10 mouse cellular contexts compared by ENCODE assay signal in the genomic region with DNA sequence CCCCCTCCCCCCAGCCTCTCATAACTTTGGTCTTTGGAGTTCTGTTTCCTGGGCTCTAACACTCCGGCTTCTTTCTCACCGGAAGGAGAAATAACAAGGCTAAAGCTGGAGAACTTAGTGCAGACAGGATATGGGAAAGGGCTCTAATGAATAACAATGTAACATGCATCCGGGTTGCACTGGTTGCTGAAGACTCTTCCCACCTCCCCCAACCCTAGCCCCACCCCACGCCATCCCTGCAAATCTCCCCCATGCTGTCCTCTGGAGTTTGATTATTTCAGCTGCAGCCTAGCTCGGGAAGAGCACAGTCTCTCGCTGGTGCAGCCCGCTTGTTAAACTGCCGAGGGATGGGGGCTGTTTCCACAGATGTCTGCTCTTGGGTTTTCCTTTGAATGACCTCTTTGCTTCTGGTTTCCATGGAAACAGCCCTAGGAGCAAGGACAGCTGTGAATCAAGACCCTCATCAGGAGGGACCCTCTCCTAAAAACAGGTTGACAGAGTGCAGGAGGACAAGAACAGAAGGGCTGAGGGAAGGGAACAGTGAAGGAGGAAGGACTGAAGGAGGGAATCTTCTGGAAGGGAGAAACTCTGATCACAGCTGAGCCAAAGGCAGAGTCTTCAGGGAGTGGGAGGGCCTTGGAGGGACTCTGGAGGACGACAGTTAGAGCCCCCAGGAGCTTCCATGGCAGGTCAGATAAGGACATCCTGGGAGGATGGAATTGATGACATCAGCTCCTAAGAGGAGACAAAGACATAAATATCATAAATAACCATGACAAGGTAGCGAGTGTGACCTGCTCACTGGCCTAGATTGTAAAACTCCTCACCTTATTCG. TPM values are rescaled to one million over a fixed set of nuclear protein-coding genes. Genes with fewer than 3 reads are reported as not detected.
DNase-seq lines count a peak whose midpoint lies in the region; ATAC-seq and TF ChIP-seq lines count a peak whose summit lies in the region.
"Had no signal": no experiment of that assay in that cellular context is flagged by ENCODE, and none has a peak within 500 bp of the region (broad histone marks: within the 10 kb centered on the region; RNA-seq: fewer than 3 reads in every experiment).

No protein-coding gene starts in this region.

- CTCF ChIA-PET in Patski (lab: Charles Lee), result interaction anchor here (0.7 to 1.1 kb wide), 3 partner anchors 12 to 80 kb away, joined by 3 to 5 read pairs (median 3); no protein-coding TSS in a partner anchor

- dilution Hi-C loops in CH12.LX (cut with MboI; ENCODE audit: extremely low pct_ligation_motif_present, extremely low pct_unique_long_range_greater_than_20kb, low sequenced_read_pairs), result no loop called here

- POLR2A ChIA-PET in Patski (lab: Charles Lee), result no interaction called here

- peak; percentile 33 for ATAC-seq in Patski
- peak; percentile 64 for ATAC-seq in hindbrain, embryonic 11.5 days (ENCODE audit: low FRiP score)
- peak; percentile 53 for ATAC-seq in liver, postnatal 0 days
- ATAC-seq in erythroblast, adult 5-6 weeks (replicated peaks; ENCODE audit: low FRiP score, poor library complexity, severe bottlenecking), result no peak

- no peak overlapping the region for H3K27ac ChIP-seq in CH12.LX (ENCODE audit: insufficient read depth, low read depth)
- H3K27ac ChIP-seq in hindbrain, embryonic 11.5 days (ENCODE audit: low read depth, low read length), result peak overlapping the region; percentile 25
- H3K27ac ChIP-seq in liver, postnatal 0 days (ENCODE audit: low read depth), result peak overlapping the region; percentile 64

- in situ Hi-C loops in CH12.LX (cut with MboI; ENCODE audit: low pct_ligation_motif_present, low pct_unique_long_range_greater_than_20kb, low sequenced_read_pairs) (loop anchor here (5.0 kb wide), 2 partner anchors 73 to 82 kb away; no protein-coding TSS in a partner anchor), Patski (cut with MboI; ENCODE audit: low pct_unique_long_range_greater_than_20kb) (loop anchor here (5.0 to 10.0 kb wide), 2 partner anchors 73 to 79 kb away; no protein-coding TSS in a partner anchor)

- DNase-seq in CH12.LX (ENCODE audit: extremely low read depth), result no peak
- no peak for DNase-seq in Patski (ENCODE audit: low read depth, low spot score)
- peak; percentile 53 for DNase-seq in hindbrain, embryonic 11.5 days (ENCODE audit: low spot score)
- no peak for DNase-seq in liver, postnatal 0 days
- DNase-seq in layer of hippocampus, adult 18-20 months (ENCODE audit: low spot score in 2 of 2), result no peak
- no peak for DNase-seq in layer of hippocampus, adult 9-10 months (ENCODE audit: low spot score)
- no peak for DNase-seq in gastrocnemius, postnatal 10 days
- DNase-seq: adrenal gland, adult 2 months had no signal

- no peaks in the 10 kb centered on the region for H3K27me3 ChIP-seq in CH12.LX (replicated peaks)
- H3K27me3 ChIP-seq in Patski, result no peaks in the 10 kb centered on the region
- H3K27me3 ChIP-seq in hindbrain, embryonic 11.5 days (ENCODE audit: control insufficient read depth, insufficient read depth, low read length), result no peaks in the 10 kb centered on the region
- no peaks in the 10 kb centered on the region for H3K27me3 ChIP-seq in liver, postnatal 0 days (ENCODE audit: insufficient read depth, low read length)

- peaks cover 18 to 48% of the 10 kb centered on the region in 2 experiments for H3K36me3 ChIP-seq in CH12.LX (replicated peaks in 1 of 2; ENCODE audit: control insufficient read depth in 1 of 2, insufficient read depth in 1 of 2, low read length in 1 of 2)
- no peaks in the 10 kb centered on the region for H3K36me3 ChIP-seq in hindbrain, embryonic 11.5 days (ENCODE audit: control insufficient read depth, insufficient read depth, low read length)
- no peaks in the 10 kb centered on the region for H3K36me3 ChIP-seq in liver, postnatal 0 days (replicated peaks; ENCODE audit: insufficient read depth, low read length)

- no peak for TF ChIP-seq RAD21 in CH12.LX (IDR thresholded peaks at IDR 0.05; ENCODE audit: low read depth, low read length)

- H3K4me3 ChIP-seq in CH12.LX (replicated peaks in 1 of 3; ENCODE audit: low read depth in 2 of 3, low read length in 2 of 3, poor library complexity in 1 of 3), result no peak overlapping the region
- no peak overlapping the region for H3K4me3 ChIP-seq in hindbrain, embryonic 11.5 days (ENCODE audit: low read depth, low read length)
- peak overlapping the region; percentile 10; the same call in 1 of the 2 replicates for H3K4me3 ChIP-seq in liver, postnatal 0 days (ENCODE audit: low read depth, low read length)

- TF ChIP-seq CTCF in CH12.LX (conservative IDR thresholded peaks at IDR 0.05 in 1 of 2, IDR thresholded peaks at IDR 0.05 in 1 of 2; ENCODE audit: low read depth in 2 of 2, low read length in 2 of 2) (no peak), Patski (IDR thresholded peaks at IDR 0.05) (no peak)
- TF ChIP-seq CTCF in liver, postnatal 0 days (IDR thresholded peaks at IDR 0.05; ENCODE audit: low read depth), result no peak

- WGBS in hindbrain, embryonic 11.5 days, result 12% methylated on average over 11 of the region's 11 CpGs
- 20% methylated on average over 11 of the region's 11 CpGs for WGBS in liver, postnatal 0 days (ENCODE audit: insufficient replicate concordance)

- H3K4me2 ChIP-seq in CH12.LX (ENCODE audit: insufficient read depth, low read depth, poor library complexity, severe bottlenecking), result peak overlapping the region; percentile 41
- peak overlapping the region; percentile 28 for H3K4me2 ChIP-seq in hindbrain, embryonic 11.5 days (replicated peaks; ENCODE audit: low read depth, low read length)
- H3K4me2 ChIP-seq in liver, postnatal 0 days (ENCODE audit: low read depth, low read length), result peak overlapping the region; percentile 47; the same call in 1 of the 2 replicates

- H3K9me3 ChIP-seq in CH12.LX (replicated peaks; ENCODE audit: low read length), result no peaks in the 10 kb centered on the region
- H3K9me3 ChIP-seq in hindbrain, embryonic 11.5 days (ENCODE audit: control insufficient read depth, low read length), result no peaks in the 10 kb centered on the region
- no peaks in the 10 kb centered on the region for H3K9me3 ChIP-seq in liver, postnatal 0 days (ENCODE audit: low read length)

- H3K79me2 ChIP-seq in CH12.LX (replicated peaks; ENCODE audit: control insufficient read depth, extremely low read depth, insufficient read depth, poor library complexity, severe bottlenecking), result no peaks in the 10 kb centered on the region

- 0 out of 2 replicates have a peak overlapping the region, but pooled peaks have one; percentile 18 for H3K9ac ChIP-seq in CH12.LX (ENCODE audit: insufficient read depth, low read depth)
- H3K9ac ChIP-seq in hindbrain, embryonic 11.5 days (ENCODE audit: low read depth, low read length), result 0 out of 2 replicates have a peak overlapping the region, but pooled peaks have one; percentile 23
- H3K9ac ChIP-seq in liver, postnatal 0 days (replicated peaks), result no peak overlapping the region

- H3K4me1 ChIP-seq in CH12.LX (ENCODE audit: control insufficient read depth in 1 of 2, insufficient read depth in 2 of 2), result peaks cover 16 to 75% of the 10 kb centered on the region in 2 experiments; a peak in 3 of 4 replicates
- peaks cover 7% of the 10 kb centered on the region for H3K4me1 ChIP-seq in hindbrain, embryonic 11.5 days (replicated peaks; ENCODE audit: control insufficient read depth, insufficient read depth, low read length)
- H3K4me1 ChIP-seq in liver, postnatal 0 days (ENCODE audit: insufficient read depth), result peaks cover 9% of the 10 kb centered on the region

- no peak for TF ChIP-seq POLR2A in CH12.LX (IDR thresholded peaks at IDR 0.05; ENCODE audit: low read depth, low read length)

- TF ChIP-seq EP300 in CH12.LX (IDR thresholded peaks at IDR 0.05; ENCODE audit: low read length), result no peak
- TF ChIP-seq EP300 in liver, postnatal 0 days (IDR thresholded peaks at IDR 0.05; ENCODE audit: low read depth), result no peak

TF ChIP-seq in CH12.LX, 34 proteins besides CTCF, POLR2A, EP300 and RAD21 (continues in another document):
- no peak for TF ChIP-seq USF2 (conservative IDR thresholded peaks at IDR 0.05; ENCODE audit: low read depth, low read length)
- no peak for TF ChIP-seq SIN3A (IDR thresholded peaks at IDR 0.05; ENCODE audit: low read length)
- no peak for TF ChIP-seq GABPA (IDR thresholded peaks at IDR 0.05; ENCODE audit: insufficient replicate concordance, low read depth, low read length)

RNA-seq across cellular contexts. Expression of a gene that starts 5.6 kb away (rescaled TPM):
- 0.08 and 0.17 TPM in 2 replicates for total RNA-seq in CH12.LX (2012; rRNA removed)
- 0.19 and 0.36 TPM in 2 replicates for total RNA-seq in CH12.LX (2014; rRNA removed)
- 0.31 and 0.71 TPM in 2 replicates for polyA plus RNA-seq in CH12.LX (2012; ENCODE audit: insufficient read length, low read depth)
- polyA plus RNA-seq in Patski (2021), result 0.09 TPM
- 0.46 and 0.60 TPM in 2 replicates for polyA plus RNA-seq in hindbrain, embryonic 11.5 days (2014; fragmentation: Nextera tagmentation; extraction: Ambion mirVana)
- 0.11 TPM in 1 of 2 replicates, not detected in the other for polyA plus RNA-seq in liver, postnatal 0 days (2015; fragmentation: Nextera tagmentation; extraction: Ambion mirVana)
- total RNA-seq in erythroblast, adult 5-6 weeks (2015; ENCODE audit: low replicate concordance), result not detected in 2 replicates
- total RNA-seq in erythroblast, adult 5-6 weeks (2017; ENCODE audit: low replicate concordance), result not detected in 2 replicates
- 1 to 10 TPM; 3.3 to 4.1 TPM for total RNA-seq in layer of hippocampus, adult 18-20 months (2021)
- total RNA-seq in gastrocnemius, postnatal 10 days (2021), result not detected
- total RNA-seq: hematopoietic stem cell, adult 5-6 weeks had no signal
- polyA plus RNA-seq: adrenal gland, adult 2 months had no signal

RNA-seq across cellular contexts. Expression of a gene that starts 27.0 kb away (rescaled TPM):
- total RNA-seq in CH12.LX (2012; rRNA removed) (24.3 and 25.6 TPM in 2 replicates), CH12.LX (2014; rRNA removed) (16.2 and 16.4 TPM in 2 replicates)
- polyA plus RNA-seq in CH12.LX (2012; ENCODE audit: insufficient read length, low read depth) (17.3 and 20.3 TPM in 2 replicates), Patski (2021) (not detected)
- 0.08 TPM in 1 of 2 replicates, not detected in the other for polyA plus RNA-seq in hindbrain, embryonic 11.5 days (2014; fragmentation: Nextera tagmentation; extraction: Ambion mirVana)
- 0.12 and 0.20 TPM in 2 replicates for polyA plus RNA-seq in liver, postnatal 0 days (2015; fragmentation: Nextera tagmentation; extraction: Ambion mirVana)
- total RNA-seq in erythroblast, adult 5-6 weeks (2015; ENCODE audit: low replicate concordance), result not detected in 2 replicates
- 0.34 TPM in 1 of 2 replicates, not detected in the other for total RNA-seq in erythroblast, adult 5-6 weeks (2017; ENCODE audit: low replicate concordance)
- total RNA-seq in layer of hippocampus, adult 18-20 months (2021), result under 1 TPM in 1 of 2 experiments, not detected in 1; 0.08 TPM
- not detected for total RNA-seq in gastrocnemius, postnatal 10 days (2021)

RNA-seq across cellular contexts. Expression of a gene that starts 39.8 kb away (rescaled TPM):
- 83.3 and 107 TPM in 2 replicates for total RNA-seq in CH12.LX (2012; rRNA removed)
- 87.9 and 96.2 TPM in 2 replicates for total RNA-seq in CH12.LX (2014; rRNA removed)
- polyA plus RNA-seq in CH12.LX (2012; ENCODE audit: insufficient read length, low read depth), result 72.1 and 76.6 TPM in 2 replicates
- polyA plus RNA-seq in Patski (2021), result 229 TPM
- 85.7 and 86.1 TPM in 2 replicates for polyA plus RNA-seq in hindbrain, embryonic 11.5 days (2014; fragmentation: Nextera tagmentation; extraction: Ambion mirVana)
- polyA plus RNA-seq in liver, postnatal 0 days (2015; fragmentation: Nextera tagmentation; extraction: Ambion mirVana), result 52.1 and 56.7 TPM in 2 replicates
- total RNA-seq in erythroblast, adult 5-6 weeks (2015; ENCODE audit: low replicate concordance), result 4.8 and 7.7 TPM in 2 replicates
- 11.0 and 15.6 TPM in 2 replicates for total RNA-seq in erythroblast, adult 5-6 weeks (2017; ENCODE audit: low replicate concordance)
- total RNA-seq in layer of hippocampus, adult 18-20 months (2021), result 100 to 1,000 TPM; 867 to 891 TPM
- 10 to 100 TPM; 59.7 to 68.9 TPM for total RNA-seq in gastrocnemius, postnatal 10 days (2021)

Comparison
In these comparisons a context has a peak if more than half of its experiments do, and no peak if none do; other contexts are left out.
1. RNA of a gene that starts 27.0 kb away (total RNA-seq): 16.2 to 25.6 TPM in CH12.LX; 0.34 TPM in erythroblast, adult 5-6 weeks, 0.08 TPM in layer of hippocampus, adult 18-20 months and not detected in gastrocnemius, postnatal 10 days; every median in the first group is over 10 times any median in the second.
2. RNA of a gene that starts 39.8 kb away (total RNA-seq): 867 to 891 TPM in layer of hippocampus, adult 18-20 months; 83.3 to 107 TPM in CH12.LX, 59.7 to 68.9 TPM in gastrocnemius, postnatal 10 days and 4.8 to 15.6 TPM in erythroblast, adult 5-6 weeks; every median in the first group is over 4 times any median in the second.
3. Peak in every context shown above with its lines, with median percentiles within 50 percentile points of each other: H3K4me2 ChIP-seq.